Mouse (Mus musculus) fat pad, adult 2 months (tissue): ENCODE results near the gene Cox4i2.
A peak's percentile ranks its signal among the peaks of the same experiment; 100 is the strongest.

Source experiments
- DNase-seq: peaks from one replicate; pipeline ENCODE4 v3.0.0-alpha.2; 2011; ENCODE audit warnings: low read depth, low spot score; ENCODE audit errors: extremely low read depth

The Cox4i2 gene

GRCm38 (mm10) chr2:152734501-152734900 lies 19.5 kb upstream of the Cox4i2 start:
- DNase-seq: no peak

GRCm38 (mm10) chr2:152734984-152735383 lies 19.0 kb upstream of the Cox4i2 start:
- DNase-seq: no peak

- no peak for DNase-seq
Observed at GRCm38 (mm10) chr2:152736090-152736601, 17.8 kb upstream of the Cox4i2 start, which contains the start of gene Id1. TSS of gene Id1 (plus strand) at chr2:152736251.

GRCm38 (mm10) chr2:152736748-152737147 lies 17.2 kb upstream of the Cox4i2 start:
- DNase-seq: no peak

GRCm38 (mm10) chr2:152737306-152738221 lies 16.4 kb upstream of the Cox4i2 start:
- no peak for DNase-seq

DNA sequence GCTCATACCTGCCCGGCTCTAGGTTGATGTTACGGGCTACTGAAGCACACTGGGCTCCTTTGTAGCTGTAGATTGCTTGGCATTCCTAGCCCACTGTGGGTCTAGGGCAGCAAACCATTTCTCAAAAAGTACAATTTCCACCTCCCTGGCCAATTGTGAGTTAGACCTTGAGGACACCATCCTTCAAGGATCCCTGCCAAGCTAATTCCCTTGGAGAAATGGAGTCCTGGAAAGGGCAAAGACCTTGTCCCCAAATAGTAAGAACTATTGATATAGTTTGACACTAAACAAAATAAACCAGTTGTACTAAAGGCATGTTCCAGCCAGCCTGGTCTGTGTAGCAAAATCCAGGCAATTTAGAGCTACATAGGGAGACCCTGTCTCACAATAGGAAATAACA lies 15.6 kb upstream of the Cox4i2 start:
- no peak for DNase-seq

DNA sequence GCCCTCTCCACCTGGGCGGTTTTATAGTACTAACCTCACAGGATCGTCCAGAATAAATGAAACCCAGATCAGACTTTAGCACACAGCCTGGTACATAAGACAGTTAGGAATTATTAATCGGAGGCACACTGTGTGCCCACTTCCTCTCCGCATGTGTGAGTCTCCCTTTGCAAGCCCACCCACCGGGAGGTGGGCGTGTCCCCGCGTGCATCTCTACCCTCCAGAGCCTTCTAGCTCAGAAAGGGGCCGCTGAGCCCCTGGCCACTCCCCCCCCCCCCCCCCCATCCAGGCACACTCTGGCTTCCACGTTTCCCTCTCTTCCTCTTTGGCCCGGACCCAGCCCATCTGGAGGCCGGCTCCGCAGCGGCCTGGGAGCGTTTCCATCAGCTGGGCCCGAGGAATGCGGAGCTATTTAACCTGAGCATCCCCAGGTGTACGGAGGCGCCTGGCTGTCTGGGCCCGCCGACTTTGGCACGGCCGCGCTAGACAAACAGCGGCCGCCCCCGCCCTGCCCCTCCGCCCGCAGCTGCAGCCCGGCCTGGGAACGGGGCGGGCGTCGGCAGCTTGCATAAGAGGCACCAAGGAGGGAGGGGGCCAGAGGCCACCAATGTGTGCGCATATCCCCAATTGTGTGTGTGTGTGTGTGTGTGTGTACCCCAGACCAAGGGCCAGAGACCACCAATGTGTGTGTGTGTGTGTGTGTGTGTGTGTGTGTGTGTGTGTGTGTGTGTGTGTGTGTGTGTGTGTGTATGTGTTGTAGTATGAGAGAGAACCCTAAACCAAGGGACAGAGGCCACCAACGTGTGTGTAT lies 14.7 kb upstream of the Cox4i2 start:
- no peak for DNase-seq

GRCm38 (mm10) chr2:152739842-152740260 lies 14.1 kb upstream of the Cox4i2 start:
- DNase-seq: no peak

- no peak for DNase-seq
Observed at GRCm38 (mm10) chr2:152740490-152740889, 13.5 kb upstream of the Cox4i2 start.

- peak; percentile 81 for DNase-seq
Observed at GRCm38 (mm10) chr2:152741153-152742041, 12.6 kb upstream of the Cox4i2 start.

DNA sequence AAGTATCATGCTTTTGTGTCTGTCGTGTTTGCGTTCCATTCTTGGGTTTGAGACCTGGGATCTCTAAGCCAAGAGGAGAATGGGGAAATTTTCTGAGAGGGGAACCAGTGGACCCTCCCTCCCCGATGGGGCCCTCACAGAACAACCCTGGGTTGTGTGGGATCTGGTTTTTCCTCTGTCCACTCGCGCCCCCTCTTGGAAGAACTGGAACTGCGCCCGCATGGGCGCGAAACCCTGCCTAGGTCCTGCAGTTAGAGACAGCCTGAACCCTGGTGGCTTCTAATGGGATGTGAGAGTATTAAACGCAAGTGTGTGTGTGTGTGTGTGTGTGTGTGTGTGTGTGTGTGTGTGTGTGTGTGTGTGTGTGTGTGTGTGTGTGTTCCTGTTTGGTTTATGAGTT lies 11.5 kb upstream of the Cox4i2 start:
- no peak for DNase-seq

- no peak for DNase-seq
Observed at GRCm38 (mm10) chr2:152756474-152757393, 2.8 kb downstream of the Cox4i2 start.

GRCm38 (mm10) chr2:152757478-152757877 lies 3.5 kb downstream of the Cox4i2 start:
- no peak for DNase-seq

DNA sequence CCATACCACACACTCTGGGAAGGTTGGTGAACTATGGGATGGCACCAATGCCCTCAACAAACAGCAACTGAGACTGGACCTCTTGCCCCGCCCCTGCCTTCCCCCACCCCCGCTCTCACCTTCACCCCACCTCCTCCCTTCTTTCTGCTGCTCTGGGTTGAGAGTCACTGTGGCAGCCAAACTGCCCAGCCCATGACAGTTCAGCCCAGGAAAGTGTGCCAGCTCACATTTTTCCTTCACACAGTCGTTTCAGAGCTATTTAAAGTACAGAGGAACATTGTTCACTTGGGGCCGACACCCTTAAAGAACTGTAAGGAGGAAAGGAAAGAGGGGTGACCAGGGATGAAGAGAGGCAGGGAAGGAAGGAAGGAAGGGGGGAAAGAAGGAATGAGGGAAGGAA lies 4.4 kb downstream of the Cox4i2 start:
- no peak for DNase-seq

DNA sequence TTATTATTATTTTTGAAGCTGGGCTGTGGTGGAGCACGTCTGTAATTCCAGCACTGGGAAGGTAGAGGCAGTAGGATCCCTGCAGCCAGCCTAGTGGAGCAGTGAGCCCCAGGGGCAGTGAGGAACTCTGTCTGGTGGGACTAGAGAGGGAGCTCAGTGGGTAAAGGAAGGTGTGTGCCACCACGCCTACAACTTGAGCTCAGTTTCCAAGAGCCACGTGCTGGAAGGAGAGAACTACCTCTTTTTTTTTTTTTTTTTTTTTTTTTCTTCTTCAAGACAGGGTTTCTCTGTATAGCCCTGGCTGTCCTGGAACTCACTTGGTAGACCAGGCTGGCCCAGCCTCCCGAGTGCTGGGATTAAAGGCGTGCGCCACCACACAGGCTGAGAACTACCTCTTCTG lies 9.3 kb downstream of the Cox4i2 start:
- no peak for DNase-seq

- no peak for DNase-seq
Observed at GRCm38 (mm10) chr2:152764172-152765044, 10.4 kb downstream of the Cox4i2 start.

DNA sequence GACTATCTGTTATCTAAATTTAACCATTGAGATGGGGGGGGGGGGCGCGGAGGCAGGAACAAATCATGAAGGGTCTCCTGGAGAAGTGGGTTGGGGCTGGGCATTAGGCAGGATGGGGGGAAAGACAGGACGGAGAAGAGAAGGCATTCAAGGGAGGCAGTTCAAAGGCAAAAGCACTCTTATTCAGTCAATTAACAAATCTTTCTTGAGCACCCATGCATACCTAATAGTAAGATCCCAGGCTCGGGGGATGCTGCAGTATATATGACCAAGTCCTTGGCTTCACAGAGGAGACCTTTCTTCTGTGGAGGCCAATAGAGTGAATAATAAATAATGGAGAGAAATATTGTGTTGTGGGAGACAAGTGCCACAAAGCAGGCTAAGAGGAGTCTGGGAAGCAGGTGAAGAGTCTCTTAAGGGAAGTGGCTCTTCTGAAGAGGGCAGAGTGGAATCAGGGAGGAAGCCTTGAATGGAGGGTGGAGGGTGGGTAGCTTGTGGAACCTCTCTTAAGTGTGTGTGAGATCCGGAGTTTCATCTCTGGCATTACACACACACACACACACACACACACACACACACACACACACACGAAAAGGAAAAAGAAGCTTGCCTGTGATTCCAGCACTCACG lies 11.2 kb downstream of the Cox4i2 start:
- no peak for DNase-seq
